Mouse (Mus musculus) megakaryocyte-erythroid progenitor cell, adult 5-6 weeks (primary cell): ENCODE data around the gene Pde3a. TPM values are rescaled to one million over a fixed set of nuclear protein-coding genes. Genes with fewer than 3 reads are reported as not detected.

ENCODE experiments used
- ATAC-seq: replicated peaks from 2 replicates; pipeline ENCODE4 v1.8.0; 2016; ENCODE audit warnings: mild to moderate bottlenecking, inconsistent platforms; ENCODE audit not compliant: severe bottlenecking, poor library complexity, low FRiP score, low TSS enrichment
- total RNA-seq, 2 experiments: library from RNA; stranded (forward) in 1 of 2; stranded (reverse) in 1 of 2; fragments of 200-1000, 215-1000 nt in 1 of 2; fragments of >200 nt in 1 of 2; fragmentation: Nextera tagmentation in 1 of 2; gene quantifications; 2 replicates each; pipeline ENCODE4 v1.2.3; 2014 to 2017

Pde3a gene
- total RNA-seq, 2 experiments from 2014 or later = not detected

- no peak for ATAC-seq
These were observed 8.5 kb downstream of the Pde3a start for GRCm38 (mm10) chr6:141257434-141258202.

DNA sequence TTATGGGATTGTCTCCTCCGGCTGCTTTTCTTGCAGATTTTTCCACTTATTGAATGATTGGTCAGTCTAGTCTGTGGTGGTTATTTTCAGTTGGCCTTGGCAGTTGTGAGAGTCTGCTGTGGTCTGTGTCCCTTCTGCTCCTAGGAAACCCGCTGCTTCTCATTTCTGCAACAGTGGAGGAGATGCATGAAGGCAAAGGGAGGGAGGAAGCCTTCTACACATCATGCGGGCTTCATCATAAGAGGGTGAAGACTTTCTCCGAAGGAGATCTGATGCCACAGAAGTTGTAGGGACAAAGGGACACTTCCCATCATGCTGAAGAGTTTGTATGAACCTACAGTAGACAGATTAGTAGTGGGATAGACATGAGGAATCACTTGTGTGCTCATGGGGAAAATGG is 16.2 kb downstream of the Pde3a start:
- ATAC-seq = no peak

- no peak for ATAC-seq
These were observed 19.0 kb downstream of the Pde3a start for GRCm38 (mm10) chr6:141267888-141268570.

DNA sequence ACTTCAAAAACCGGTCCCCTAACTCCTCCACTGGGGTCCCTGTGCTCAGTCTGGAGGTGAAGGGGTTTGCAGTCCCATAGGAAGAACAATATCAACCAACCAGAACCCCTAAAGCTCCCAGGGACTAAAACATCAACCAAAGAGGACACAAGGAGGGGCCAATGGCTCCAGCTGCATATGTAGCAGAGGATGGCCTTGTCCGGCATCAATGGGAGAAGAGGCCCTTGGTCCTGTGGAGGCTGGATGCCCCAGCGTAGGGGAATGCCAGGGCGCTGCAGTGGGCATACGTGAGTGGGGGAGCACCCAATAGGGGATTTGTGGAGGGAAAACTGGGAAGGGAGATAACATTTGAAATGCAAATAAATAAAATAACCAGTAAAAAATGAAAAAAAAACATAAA is 19.8 kb downstream of the Pde3a start:
- ATAC-seq = no peak

DNA sequence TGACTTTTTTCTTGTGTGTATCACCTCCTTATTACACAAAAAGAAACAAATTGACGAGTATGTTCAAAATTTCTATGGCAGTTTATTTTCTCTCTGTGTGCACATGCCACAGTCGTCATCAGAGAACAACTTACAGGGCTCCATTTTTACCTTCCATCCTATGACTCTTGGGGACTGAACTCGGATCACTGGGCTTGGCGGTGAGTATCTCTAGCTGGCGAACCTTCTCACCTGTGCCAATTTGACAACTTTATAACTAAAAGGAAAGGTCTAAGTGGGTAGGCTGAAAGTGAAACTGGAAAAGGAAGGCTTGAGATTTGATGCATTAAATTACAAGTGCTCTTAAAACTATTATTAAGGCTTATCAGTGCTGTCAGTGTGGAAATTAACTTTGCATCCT is 22.1 kb downstream of the Pde3a start:
- ATAC-seq = no peak

DNA sequence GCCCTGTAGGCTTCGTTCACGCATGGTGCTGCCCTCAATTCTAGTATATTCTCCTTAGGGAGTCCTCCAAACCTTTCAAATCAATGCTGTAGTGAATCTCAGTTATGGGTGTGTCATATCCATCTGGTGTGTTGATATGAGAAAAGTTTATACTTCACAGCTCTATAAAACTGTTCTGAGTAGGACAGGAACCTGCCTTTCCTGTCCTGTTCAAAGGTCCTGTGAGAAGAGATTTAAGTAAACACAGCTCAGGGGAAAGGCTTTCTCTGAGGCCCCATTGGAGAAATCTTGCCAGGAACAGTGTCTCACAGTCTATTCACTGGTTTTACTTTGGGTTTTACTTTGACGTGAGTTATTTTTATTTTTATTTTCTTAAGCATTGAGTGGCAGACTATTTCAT is 22.5 kb downstream of the Pde3a start:
- no peak for ATAC-seq

GRCm38 (mm10) chr6:141273685-141274084 is 24.6 kb downstream of the Pde3a start:
- ATAC-seq = no peak

- ATAC-seq = no peak
These were observed 32.6 kb downstream of the Pde3a start for GRCm38 (mm10) chr6:141281685-141282084.

- ATAC-seq = no peak
These were observed 33.7 kb downstream of the Pde3a start for GRCm38 (mm10) chr6:141282796-141283195.

GRCm38 (mm10) chr6:141291195-141291594 is 42.1 kb downstream of the Pde3a start:
- ATAC-seq = no peak

DNA sequence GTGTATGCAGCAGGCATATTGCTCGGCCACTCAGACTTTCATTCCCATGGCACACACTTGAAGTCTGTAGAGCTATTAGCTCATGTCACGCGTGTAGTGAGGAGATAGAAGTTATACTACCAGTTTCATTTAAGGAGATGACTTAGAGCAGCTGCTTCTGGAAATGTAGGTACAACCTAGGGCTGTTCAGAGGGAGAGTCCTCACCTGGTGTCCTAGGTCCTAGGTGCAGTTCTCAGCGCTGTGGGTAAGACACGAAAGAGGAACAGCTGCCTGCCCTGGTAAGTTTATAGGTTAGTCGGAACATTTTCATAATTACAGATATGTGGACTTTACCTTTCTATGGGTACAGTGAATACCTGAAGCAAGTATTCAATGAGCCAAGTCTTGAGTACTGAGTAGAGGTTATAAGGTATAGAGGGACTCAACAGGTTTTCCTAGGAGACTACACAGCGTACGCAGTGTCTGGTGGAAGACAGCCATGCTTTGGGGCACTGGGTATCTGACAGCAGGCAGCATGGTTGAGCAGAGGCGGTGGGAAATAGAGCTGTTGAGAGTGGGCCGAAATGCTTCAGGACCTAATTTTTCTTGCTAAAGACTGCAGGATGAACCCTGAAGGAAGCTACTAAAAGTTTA is 43.9 kb downstream of the Pde3a start:
- ATAC-seq = no peak

DNA sequence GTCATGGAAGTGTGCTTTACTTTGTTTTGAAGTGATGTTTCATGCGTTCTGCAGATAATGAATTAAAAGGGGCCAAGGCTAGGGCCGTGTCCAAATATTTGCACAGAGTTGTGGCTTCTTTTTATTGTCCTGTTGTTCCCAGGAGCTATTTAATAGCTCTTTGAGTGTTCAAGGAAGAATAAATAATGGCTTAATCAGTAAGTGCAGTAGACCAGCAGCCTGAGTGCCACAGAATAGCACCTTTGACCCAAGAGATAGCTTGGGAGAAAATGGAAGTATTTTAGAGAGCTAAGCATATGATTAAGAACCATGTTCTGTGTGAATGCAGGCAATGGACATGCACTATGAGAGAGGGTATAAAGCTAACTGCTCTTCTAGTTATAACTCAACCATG is 44.4 kb downstream of the Pde3a start:
- ATAC-seq = no peak

- ATAC-seq = no peak
These were observed 46.2 kb downstream of the Pde3a start for GRCm38 (mm10) chr6:141295264-141295663.

DNA sequence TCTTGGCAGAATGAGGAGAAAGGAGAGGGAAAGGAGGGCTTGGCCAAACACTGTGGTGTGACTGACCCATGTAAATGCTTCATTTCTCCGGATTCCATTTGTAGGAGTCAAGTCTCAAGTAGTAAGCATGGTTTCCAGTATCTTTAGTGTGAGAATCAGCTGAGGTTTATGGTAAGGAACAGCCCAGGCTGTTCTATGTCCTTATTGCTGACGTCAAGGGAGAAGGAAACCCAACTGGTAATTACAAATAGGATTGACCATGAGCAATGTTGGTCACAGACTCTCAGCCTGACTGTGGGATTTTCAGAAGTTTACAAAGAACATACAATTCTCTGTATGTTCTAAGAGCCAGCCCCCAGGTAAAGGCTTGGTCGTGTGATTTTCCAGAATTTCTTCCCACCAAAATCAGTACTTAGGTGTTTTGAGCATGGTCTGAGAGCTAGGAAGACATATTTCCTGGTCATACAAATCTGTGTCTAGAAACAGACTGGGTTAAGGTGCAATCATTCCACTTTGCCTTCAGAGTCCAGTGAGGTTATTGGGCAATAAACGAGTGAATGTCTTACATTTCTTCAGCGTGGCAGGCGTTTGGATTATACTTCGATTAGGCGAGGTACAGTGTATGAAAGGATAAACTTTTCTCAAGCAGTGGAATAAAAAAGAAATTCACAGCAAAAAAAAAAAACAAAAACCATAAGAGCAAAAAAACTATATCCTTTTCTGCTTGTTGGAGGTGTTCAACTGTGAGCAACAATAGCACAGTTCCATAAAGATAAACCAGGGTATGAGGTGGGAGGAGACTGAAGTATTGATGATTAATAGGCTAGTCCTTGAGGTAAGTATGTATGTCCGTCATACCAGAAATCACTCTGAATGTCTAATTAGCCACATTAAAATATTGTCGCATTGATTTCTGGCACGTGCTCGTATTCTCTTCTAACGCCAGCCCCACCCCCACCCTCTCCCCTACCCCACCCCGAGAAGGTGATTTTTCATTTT is 53.0 kb downstream of the Pde3a start:
- no peak for ATAC-seq

GRCm38 (mm10) chr6:141302842-141303241 is 53.8 kb downstream of the Pde3a start:
- ATAC-seq = no peak

DNA sequence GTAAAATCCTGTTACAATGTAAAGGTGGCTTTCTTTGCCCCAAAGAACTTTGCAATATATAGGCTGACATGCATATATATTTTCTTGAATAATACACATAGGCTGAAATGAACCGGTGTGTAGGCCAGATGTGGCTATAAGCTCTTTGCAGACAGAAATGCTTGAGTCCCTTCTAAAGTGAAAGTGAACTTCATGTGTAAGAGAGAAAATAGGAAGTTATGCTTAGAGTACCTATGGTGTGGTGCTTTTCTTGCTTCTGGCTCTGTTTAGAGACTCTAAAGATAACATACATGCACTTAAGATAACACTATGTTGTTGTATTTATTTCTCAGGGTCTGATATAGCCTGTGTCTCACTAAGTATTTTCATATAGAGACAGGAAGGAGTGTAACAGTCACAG is 58.3 kb downstream of the Pde3a start:
- no peak for ATAC-seq

DNA sequence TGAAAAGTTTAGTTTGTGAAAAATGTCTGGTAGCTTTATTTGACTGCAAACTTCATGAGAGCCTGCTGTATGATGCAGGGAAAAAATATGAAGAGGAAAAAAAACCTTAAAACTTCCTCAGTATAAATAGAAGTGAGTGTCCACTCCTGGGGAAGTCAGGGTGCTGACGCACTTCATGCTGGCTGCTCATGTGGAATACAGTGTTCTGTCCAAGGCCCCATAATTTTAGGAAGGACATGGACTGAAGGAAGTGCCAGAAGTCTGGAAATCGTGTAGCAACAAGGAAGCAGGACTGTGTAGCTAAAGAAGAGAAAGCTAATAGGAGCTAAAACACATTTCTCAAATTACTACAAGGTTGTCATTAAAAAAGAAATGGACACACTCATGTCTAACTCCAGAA is 59.4 kb downstream of the Pde3a start:
- ATAC-seq = no peak

- ATAC-seq = no peak
These were observed 60.8 kb downstream of the Pde3a start for GRCm38 (mm10) chr6:141309872-141310271.

GRCm38 (mm10) chr6:141310351-141310750 is 61.3 kb downstream of the Pde3a start:
- ATAC-seq = no peak

GRCm38 (mm10) chr6:141311615-141312014 is 62.5 kb downstream of the Pde3a start:
- ATAC-seq = no peak
